Mouse (Mus musculus): ENCODE measurements around the gene Ptpro.
A peak's percentile ranks its signal among the peaks of the same experiment; 100 is the strongest.

Ptpro gene

DNA sequence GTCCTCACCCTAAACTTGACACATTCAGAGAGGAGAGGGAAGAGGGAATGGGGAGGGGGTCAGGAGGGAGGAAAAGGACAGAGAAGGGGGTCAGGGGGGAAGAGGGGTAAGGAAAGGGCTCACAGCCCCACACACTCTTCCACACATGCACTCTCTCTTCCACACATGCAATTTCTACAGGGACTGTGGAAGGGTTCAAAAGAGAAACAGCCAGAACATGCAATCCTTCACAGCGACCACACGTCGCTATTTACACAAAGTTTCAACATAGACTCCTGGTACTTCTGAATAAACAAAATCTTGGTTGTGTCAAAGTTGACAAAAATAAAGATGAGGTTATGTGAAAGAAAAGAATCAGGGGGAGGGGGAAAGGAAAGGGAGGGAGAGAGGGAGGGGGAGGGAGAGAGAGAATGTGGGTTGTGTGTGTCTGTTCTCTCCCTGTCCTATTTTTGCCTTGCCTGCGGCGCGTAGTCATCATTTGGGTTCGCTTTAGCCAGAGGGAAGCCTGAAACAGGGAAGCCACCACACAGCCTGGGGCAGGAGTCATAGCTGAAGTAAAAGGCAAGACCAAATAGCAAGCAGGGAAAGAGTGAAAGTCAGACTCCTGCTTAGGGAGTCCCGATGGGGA is 245.2 kb downstream of the Ptpro start:
- DNase-seq (ENCODE audit: low spot score in 2 of 2), result no peak

DNA sequence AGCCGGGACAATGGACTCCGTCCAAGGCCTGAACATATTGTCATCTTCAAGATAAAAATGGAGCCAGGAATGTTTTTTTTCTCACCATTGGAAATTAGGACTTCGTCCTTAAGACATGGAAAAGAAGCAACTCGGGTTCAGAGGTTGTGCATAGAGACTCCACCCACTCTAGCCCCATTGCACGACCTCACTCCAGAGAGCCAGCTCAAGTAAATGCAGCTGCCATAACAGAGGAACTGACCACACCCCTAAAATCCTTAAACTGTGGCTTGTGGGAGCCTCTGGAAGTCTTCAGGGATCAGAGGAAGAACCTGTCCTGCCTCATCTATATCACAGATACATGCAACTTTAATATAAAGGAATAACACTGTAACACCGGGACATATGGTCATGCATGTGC is 246.7 kb downstream of the Ptpro start:
- no peak for DNase-seq (ENCODE audit: low spot score in 2 of 2)

DNA sequence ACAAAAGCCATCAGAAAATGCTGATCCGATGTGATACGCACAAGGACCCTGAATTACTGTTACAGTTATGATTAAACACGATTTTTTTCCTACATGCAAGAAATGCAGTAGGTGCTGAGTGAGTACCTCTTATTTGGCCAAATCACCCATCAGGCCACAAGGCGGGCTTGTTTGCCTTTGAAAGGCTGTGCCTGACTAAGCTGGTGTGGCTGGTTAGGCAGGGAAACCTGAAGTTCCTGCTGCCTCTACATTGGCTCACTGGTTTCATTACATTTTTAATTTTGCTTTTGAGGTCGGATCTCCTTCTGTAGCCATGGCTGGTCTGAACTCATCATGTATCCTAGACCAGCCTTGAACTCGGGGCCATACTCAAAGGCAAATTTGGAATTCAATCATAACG is 250.9 kb downstream of the Ptpro start:
- DNase-seq (ENCODE audit: low spot score in 2 of 2), result peak; percentile 52 to 62

DNA sequence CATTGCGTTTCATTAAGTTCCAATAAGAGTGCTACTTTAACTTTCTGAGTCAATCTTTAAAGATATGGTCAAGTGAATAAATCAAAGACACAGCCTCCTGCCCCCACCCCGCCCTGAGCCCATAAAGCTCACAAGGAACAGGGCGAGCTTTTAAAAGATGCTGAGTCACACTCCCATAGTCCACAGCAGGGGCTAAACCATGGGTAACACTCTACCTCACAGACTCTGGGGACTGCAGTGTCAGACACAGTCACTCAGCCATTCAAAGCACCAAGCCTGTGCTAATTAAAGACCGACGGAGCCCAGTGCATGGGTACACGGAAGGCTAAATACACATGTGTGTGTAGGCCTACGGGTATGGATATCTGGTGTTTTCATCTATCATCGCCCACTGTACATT is 251.3 kb downstream of the Ptpro start:
- peak; percentile 13 to 37 for DNase-seq (ENCODE audit: low spot score in 2 of 2)

DNA sequence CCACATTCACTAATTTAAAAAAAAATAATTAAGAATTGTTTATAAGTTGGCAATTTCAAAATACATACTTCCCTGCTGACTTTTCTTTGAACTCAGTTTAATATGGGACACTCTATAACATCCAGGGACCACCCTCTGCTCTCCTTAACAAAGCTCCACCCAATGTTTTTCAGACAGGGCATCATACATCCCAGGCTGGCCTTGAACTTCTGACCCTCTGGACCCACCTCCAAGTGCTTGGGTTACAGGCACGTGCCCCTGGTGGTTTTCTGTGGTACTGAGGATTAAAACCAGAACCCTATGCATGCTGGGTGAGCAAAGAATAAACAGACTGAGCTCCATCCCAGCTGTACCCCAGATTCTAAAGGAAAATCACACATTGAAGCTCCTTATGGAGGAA is 251.9 kb downstream of the Ptpro start:
- DNase-seq (ENCODE audit: low spot score in 2 of 2), result no peak

DNA sequence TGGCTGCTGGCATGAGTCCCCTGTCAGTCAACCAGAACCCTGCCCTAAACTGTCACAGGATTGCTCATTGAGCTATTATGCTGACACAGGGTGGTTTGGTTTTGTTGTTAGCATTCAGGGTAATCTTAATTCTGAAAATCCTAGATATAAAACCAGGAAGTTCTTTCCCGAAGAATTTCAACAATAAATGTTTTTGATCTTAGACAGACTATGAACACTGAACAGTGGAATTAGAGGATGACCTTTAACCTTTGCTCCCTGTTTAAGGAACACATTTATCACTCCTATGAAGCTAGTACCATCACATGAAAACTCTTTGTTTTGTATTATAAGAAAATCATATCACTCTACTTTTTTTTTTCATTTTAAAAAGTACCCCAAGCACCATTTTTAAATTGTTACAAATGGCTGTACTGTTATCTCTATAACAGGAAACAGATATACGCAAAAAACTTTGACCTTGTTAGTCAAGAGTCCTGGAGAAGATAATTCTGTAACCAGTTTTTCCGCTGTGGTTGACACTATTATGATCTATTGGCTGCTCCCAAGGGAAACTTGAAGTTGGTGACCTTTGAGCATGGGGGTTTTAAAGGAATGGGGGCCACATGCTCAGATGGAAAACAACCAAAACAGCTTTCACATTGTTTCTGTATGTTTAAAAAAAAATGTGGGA is 253.6 kb downstream of the Ptpro start:
- DNase-seq (ENCODE audit: low spot score in 2 of 2), result no peak

DNA sequence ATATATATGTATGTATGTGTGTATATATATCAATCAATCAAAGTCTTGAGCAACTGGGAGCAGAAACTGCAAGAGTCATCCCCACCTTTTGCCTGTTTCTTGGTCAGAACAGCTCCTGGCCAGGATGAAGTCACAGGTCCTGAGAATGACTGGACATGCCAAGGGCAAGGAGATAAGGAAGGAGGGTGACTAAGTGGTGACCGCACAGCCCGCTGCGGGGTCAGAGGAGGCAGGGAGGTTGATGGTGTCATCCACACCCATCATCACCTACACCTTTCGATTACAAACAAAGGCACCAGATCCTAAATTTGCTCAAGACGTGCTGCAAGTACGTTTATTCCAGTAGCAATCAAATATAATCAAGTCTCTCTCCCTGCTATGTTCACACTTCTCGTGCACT is 254.4 kb downstream of the Ptpro start:
- peak; percentile 17 to 43 for DNase-seq (ENCODE audit: low spot score in 2 of 2)

DNA sequence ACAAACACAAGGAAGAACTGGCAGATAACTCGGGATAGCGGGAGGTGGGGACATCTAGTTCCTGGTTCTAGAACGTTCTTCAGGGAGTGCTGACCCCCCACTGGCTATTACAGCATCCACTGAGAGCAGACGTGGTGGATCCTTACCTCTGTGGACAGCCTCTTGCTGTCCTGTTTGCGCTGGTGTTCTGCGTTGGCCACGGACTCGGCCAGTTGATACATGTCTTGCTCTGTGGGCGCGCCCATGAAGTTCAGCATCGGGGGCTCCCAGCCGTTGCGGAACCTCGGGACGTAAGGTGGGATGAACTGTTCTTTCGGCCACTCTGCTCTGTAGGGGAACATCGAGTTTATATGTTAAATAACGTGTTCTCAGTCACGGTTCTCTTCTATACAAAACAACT is 256.8 kb downstream of the Ptpro start:
- DNase-seq (ENCODE audit: low spot score in 2 of 2), result no peak

DNA sequence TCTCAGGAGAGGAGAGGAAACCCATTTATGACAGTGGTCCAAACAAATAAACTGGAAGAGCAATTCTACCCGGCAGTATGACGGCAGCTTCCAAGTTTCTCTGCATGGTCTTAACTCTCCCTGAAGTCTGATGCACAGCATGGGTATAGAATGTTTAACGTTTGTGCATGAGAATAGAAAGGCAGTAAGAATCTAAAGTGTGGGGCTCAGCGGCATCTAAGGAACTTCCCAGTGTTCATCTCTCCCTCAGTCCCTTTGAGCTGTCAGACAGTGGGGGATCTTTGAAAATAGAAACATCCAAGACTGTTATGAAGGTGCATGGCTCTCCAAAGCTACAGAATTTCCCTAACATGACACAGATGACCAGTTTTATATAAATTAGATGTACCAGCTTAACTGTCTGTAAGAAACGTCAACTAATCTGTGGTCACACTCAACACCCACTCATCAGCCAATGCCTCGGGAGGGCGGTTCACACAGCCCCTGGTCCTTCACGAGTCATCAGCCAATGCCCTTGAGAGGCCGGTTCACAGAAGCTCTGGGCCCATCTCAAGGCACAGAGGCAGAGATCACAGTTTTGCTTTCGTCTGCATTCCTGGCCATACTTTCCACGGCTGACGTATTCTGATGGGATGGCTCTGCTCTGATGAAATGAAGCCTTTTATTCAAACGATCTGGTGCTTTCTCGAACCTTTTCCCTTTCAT is 257.4 kb downstream of the Ptpro start:
- no peak for DNase-seq (ENCODE audit: low spot score in 2 of 2)

DNA sequence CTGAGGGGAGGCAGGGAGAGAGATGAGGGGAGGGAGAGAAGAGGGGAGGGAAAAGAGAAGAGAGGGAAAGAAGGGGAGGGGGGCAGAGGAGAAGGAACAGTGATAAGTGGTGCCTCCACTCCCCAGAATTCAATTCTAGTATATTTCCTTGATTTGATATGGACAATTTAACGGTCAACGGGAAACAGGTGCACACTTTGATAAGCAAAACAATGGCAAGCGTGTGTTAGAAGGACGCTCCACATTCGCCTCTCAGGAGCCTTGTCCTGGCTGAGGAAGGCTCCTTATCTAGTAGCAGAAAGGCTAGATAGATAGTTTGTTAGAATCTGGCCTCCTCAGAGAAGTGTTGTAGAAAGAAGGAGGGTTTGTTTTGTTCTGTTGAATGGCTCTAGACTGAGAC is 260.6 kb downstream of the Ptpro start:
- DNase-seq (ENCODE audit: low spot score in 2 of 2), result no peak
